Mouse (Mus musculus): ENCODE measurements around the gene Cldn24. TPM values are rescaled to one million over a fixed set of nuclear protein-coding genes. Genes with fewer than 3 reads are reported as not detected.

Gene Cldn24
- total and polyA plus RNA-seq, 3 experiments, result not detected

DNA sequence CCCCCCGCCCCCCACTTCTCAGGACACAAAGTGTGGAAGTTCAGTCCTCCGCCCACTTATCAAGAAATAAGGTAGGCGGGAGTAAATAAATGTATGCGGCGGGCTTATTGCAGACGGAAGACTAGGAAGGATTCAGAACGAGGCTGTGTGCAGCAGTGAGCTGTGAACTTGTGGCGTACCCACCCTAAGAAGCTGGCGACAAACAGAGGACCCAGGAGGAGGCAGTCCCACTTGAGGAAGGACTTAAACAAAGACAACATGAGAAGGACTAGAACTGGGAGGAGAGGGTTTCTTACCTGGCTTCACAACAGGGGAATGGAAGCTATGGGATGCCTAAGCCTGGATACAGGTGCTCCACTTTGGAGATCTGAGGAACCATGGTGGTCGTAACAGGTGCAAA, 21.7 kb downstream of the Cldn24 start:
- H3K9me3 ChIP-seq (replicated peaks; ENCODE audit: low read length), result peaks cover 2% of the 10 kb centered on the region
- no peaks in the 10 kb centered on the region for H3K79me2 ChIP-seq (replicated peaks; ENCODE audit: control insufficient read depth, extremely low read depth, insufficient read depth, poor library complexity, severe bottlenecking)
- DNase-seq (ENCODE audit: extremely low read depth), result no peak
- TF ChIP-seq UBTF (IDR thresholded peaks at IDR 0.05; ENCODE audit: low read depth, low read length) (no peak), NRF1 (IDR thresholded peaks at IDR 0.05; ENCODE audit: low read depth, low read length) (no peak), BHLHE40 (IDR thresholded peaks at IDR 0.05; ENCODE audit: low read depth, low read length) (no peak), EP300 (IDR thresholded peaks at IDR 0.05; ENCODE audit: low read length) (no peak), NELFE (IDR thresholded peaks at IDR 0.05; ENCODE audit: low read depth, low read length) (no peak), JUND (conservative IDR thresholded peaks at IDR 0.05; ENCODE audit: low read depth, low read length) (no peak), MAX (IDR thresholded peaks at IDR 0.05; ENCODE audit: low read length) (no peak)
- peaks cover 0 to 2% of the 10 kb centered on the region in 2 experiments for H3K36me3 ChIP-seq (replicated peaks in 1 of 2; ENCODE audit: control insufficient read depth in 1 of 2, insufficient read depth in 1 of 2, low read length in 1 of 2)
- in situ Hi-C loops (cut with MboI; ENCODE audit: low pct_ligation_motif_present, low pct_unique_long_range_greater_than_20kb, low sequenced_read_pairs), result no loop called here
- H3K4me3 ChIP-seq (replicated peaks in 1 of 3; ENCODE audit: low read depth in 2 of 3, low read length in 2 of 3, poor library complexity in 1 of 3), result no peak overlapping the region
- H3K27ac ChIP-seq (ENCODE audit: insufficient read depth, low read depth), result no peak overlapping the region
- H3K27me3 ChIP-seq (replicated peaks), result no peaks in the 10 kb centered on the region
- no peak overlapping the region for H3K9ac ChIP-seq (ENCODE audit: insufficient read depth, low read depth)
- no peaks in the 10 kb centered on the region for H3K4me1 ChIP-seq (ENCODE audit: control insufficient read depth in 1 of 2, insufficient read depth in 2 of 2)
- dilution Hi-C loops (cut with MboI; ENCODE audit: extremely low pct_ligation_motif_present, extremely low pct_unique_long_range_greater_than_20kb, low sequenced_read_pairs), result no loop called here
- H3K4me2 ChIP-seq (ENCODE audit: insufficient read depth, low read depth, poor library complexity, severe bottlenecking), result no peak overlapping the region

GRCm38 (mm10) chr8:47845956-47846355, 24.0 kb downstream of the Cldn24 start:
- H3K79me2 ChIP-seq (replicated peaks; ENCODE audit: control insufficient read depth, extremely low read depth, insufficient read depth, poor library complexity, severe bottlenecking), result no peaks in the 10 kb centered on the region
- H3K9me3 ChIP-seq (replicated peaks; ENCODE audit: low read length), result no peaks in the 10 kb centered on the region
- H3K4me1 ChIP-seq (ENCODE audit: control insufficient read depth in 1 of 2, insufficient read depth in 2 of 2), result no peaks in the 10 kb centered on the region
- H3K4me3 ChIP-seq (replicated peaks in 1 of 3; ENCODE audit: low read depth in 2 of 3, low read length in 2 of 3, poor library complexity in 1 of 3), result no peak overlapping the region
- in situ Hi-C loops (cut with MboI; ENCODE audit: low pct_ligation_motif_present, low pct_unique_long_range_greater_than_20kb, low sequenced_read_pairs), result no loop called here
- TF ChIP-seq BHLHE40 (IDR thresholded peaks at IDR 0.05; ENCODE audit: low read depth, low read length) (no peak), UBTF (IDR thresholded peaks at IDR 0.05; ENCODE audit: low read depth, low read length) (no peak), MXI1 (IDR thresholded peaks at IDR 0.05; ENCODE audit: low read depth, low read length) (no peak), JUN (IDR thresholded peaks at IDR 0.05; ENCODE audit: insufficient read depth, low read depth, low read length) (no peak), CHD2 (IDR thresholded peaks at IDR 0.05; ENCODE audit: low read length) (no peak), PAX5 (IDR thresholded peaks at IDR 0.05; ENCODE audit: low read length) (no peak), USF2 (conservative IDR thresholded peaks at IDR 0.05; ENCODE audit: low read depth, low read length) (no peak), MAX (IDR thresholded peaks at IDR 0.05; ENCODE audit: low read length) (no peak), CTCF (conservative IDR thresholded peaks at IDR 0.05 in 1 of 2, IDR thresholded peaks at IDR 0.05 in 1 of 2; ENCODE audit: low read depth in 2 of 2, low read length in 2 of 2) (no peak), SMC3 (IDR thresholded peaks at IDR 0.05; ENCODE audit: low read depth, low read length) (no peak), GABPA (IDR thresholded peaks at IDR 0.05; ENCODE audit: insufficient replicate concordance, low read depth, low read length) (no peak), KAT2A (IDR thresholded peaks at IDR 0.05; ENCODE audit: insufficient replicate concordance, low read length) (no peak), USF1 (IDR thresholded peaks at IDR 0.05; ENCODE audit: low read depth, low read length) (no peak), HCFC1 (IDR thresholded peaks at IDR 0.05; ENCODE audit: low read depth, low read length) (no peak)
- H3K27ac ChIP-seq (ENCODE audit: insufficient read depth, low read depth), result no peak overlapping the region
- dilution Hi-C loops (cut with MboI; ENCODE audit: extremely low pct_ligation_motif_present, extremely low pct_unique_long_range_greater_than_20kb, low sequenced_read_pairs), result no loop called here
- no peak overlapping the region for H3K9ac ChIP-seq (ENCODE audit: insufficient read depth, low read depth)
- DNase-seq (ENCODE audit: extremely low read depth), result no peak
- H3K4me2 ChIP-seq (ENCODE audit: insufficient read depth, low read depth, poor library complexity, severe bottlenecking), result no peak overlapping the region
- peaks cover 0 to 2% of the 10 kb centered on the region in 2 experiments for H3K36me3 ChIP-seq (replicated peaks in 1 of 2; ENCODE audit: control insufficient read depth in 1 of 2, insufficient read depth in 1 of 2, low read length in 1 of 2)
- no peaks in the 10 kb centered on the region for H3K27me3 ChIP-seq (replicated peaks)
